Mouse (Mus musculus): Measurements from ENCODE around the gene Atp4b. TPM values are rescaled to one million over a fixed set of nuclear protein-coding genes. Genes with fewer than 3 reads are reported as not detected.

Gene Atp4b
- not detected for total RNA-seq (2023)

GRCm38 (mm10) chr8:13396725-13397124, at the start of gene Atp4b:
Gene Atp4b, minus strand, starts transcription at chr8:13396825.

GRCm38 (mm10) chr8:13434889-13435288, 38.3 kb upstream of the Atp4b start, which contains the start of gene Tmem255b:
Gene Tmem255b, plus strand, starts transcription at chr8:13435189.

GRCm38 (mm10) chr8:13404666-13405131, 8.1 kb upstream of the Atp4b start, which contains the start of gene Grk1:
Gene Grk1, plus strand, starts transcription at chr8:13405081.

GRCm38 (mm10) chr8:13338255-13338860, 58.3 kb downstream of the Atp4b start, which contains the start of gene Tfdp1:
Gene Tfdp1, plus strand, starts transcription at chr8:13338751.

Other genes starting within 250 kb of the Atp4b start
- gene Lamp1, start 237.7 kb downstream of the Atp4b start, total RNA-seq (2023) = 96.8 TPM
- not detected for gene Grtp1, start 196.2 kb downstream of the Atp4b start, total RNA-seq (2023)
- gene Adprhl1, start 142.7 kb downstream of the Atp4b start, total RNA-seq (2023) = not detected
- gene Dcun1d2, start 108.7 kb downstream of the Atp4b start, total RNA-seq (2023) = 11.8 TPM
- gene Tmco3, start 108.6 kb downstream of the Atp4b start, total RNA-seq (2023) = 12.0 TPM
- gene Tfdp1, start 58.1 kb downstream of the Atp4b start, total RNA-seq (2023) = 26.7 TPM
- gene Grk1, start 8.3 kb upstream of the Atp4b start, total RNA-seq (2023) = not detected
- not detected for gene Tmem255b, start 38.4 kb upstream of the Atp4b start, total RNA-seq (2023)
- 0.50 TPM for gene Gas6, start 97.7 kb upstream of the Atp4b start, total RNA-seq (2023)
- gene 1700029H14Rik, start 165.6 kb upstream of the Atp4b start, total RNA-seq (2023) = 7.2 TPM

Measured in CD4-positive naive resting alpha-beta T cell, adult 76 days (primary cell).